Mouse (Mus musculus) liver, postnatal 0 days (tissue): ENCODE measurements around the gene Il17c.

Experiments
- CTCF ChIP-seq: sonication (generic); IDR thresholded peaks from 2 replicates; pipeline ENCODE4 v1.5.1; 2016; ENCODE audit warnings: antibody characterized with exemption, low read depth
- EP300 ChIP-seq: IDR thresholded peaks from 2 replicates; pipeline ENCODE4 v1.6.1; 2016; ENCODE audit warnings: antibody characterized with exemption, low read depth, mild to moderate bottlenecking

GRCm38 (mm10) chr8:122457171-122457570 lies 35.4 kb downstream of the Il17c start:
- no peak for TF ChIP-seq EP300
- TF ChIP-seq CTCF, result no peak
